Mouse (Mus musculus) thymus, adult 2 months (tissue): ENCODE measurements around the gene Slc35d1.

Source experiments
- CTCF ChIP-seq: fragments of 200-500 bp; IDR thresholded peaks from 2 replicates; pipeline ENCODE4 v1.5.1; 2012; ENCODE audit warnings: mild to moderate bottlenecking, control low read depth, low read length, moderate library complexity, borderline replicate concordance; ENCODE audit not compliant: control insufficient read depth, poor library complexity, insufficient read depth; ENCODE audit errors: extremely low read depth
- POLR2A ChIP-seq: fragments of 200-500 bp; IDR thresholded peaks from 2 replicates; pipeline ENCODE4 v1.6.1; 2012; ENCODE audit warnings: mild to moderate bottlenecking, low read length, control low read depth, moderate library complexity; ENCODE audit not compliant: control insufficient read depth, poor library complexity, insufficient read depth; ENCODE audit errors: extremely low read depth

- no peak for TF ChIP-seq CTCF
- TF ChIP-seq POLR2A, result no peak
Measured at GRCm38 (mm10) chr4:103174001-103174400, 41.0 kb downstream of the Slc35d1 start.
